Mouse (Mus musculus) MEL (cell line): Measurements from ENCODE around the gene Ndufs4. TPM values are rescaled to one million over a fixed set of nuclear protein-coding genes. Genes with fewer than 3 reads are reported as not detected.

ENCODE experiments used
- DNase-seq: peaks from one replicate; pipeline ENCODE4 v3.0.0; 2011; ENCODE audit warnings: low read depth, low spot score
- H3K27ac ChIP-seq: 2 replicates; pipeline ENCODE4 v1.5.1; 2012; ENCODE audit warnings: low read depth, mild to moderate bottlenecking, control low read depth, low read length, moderate library complexity; ENCODE audit not compliant: control insufficient read depth
- H3K27me3 ChIP-seq, 2 experiments: fragments of 150-350 bp in 1 of 2; sonication (generic) in 1 of 2; 2 replicates each; pipeline ENCODE4 v1.6.1; 2012; ENCODE audit warnings: low read length in 2 of 2, mild to moderate bottlenecking in 2 of 2, improper control_type of control experiment in 1 of 2, moderate library complexity in 1 of 2; ENCODE audit not compliant: insufficient read depth in 2 of 2, control insufficient read depth in 1 of 2
- H3K36me3 ChIP-seq, 2 experiments: 2 replicates each; pipeline ENCODE4 v1.6.1; 2012 to 2014; ENCODE audit warnings: low read length in 2 of 2, improper control_type of control experiment in 1 of 2, inconsistent platforms in 1 of 2, mild to moderate bottlenecking in 1 of 2; ENCODE audit not compliant: insufficient read depth in 2 of 2, control insufficient read depth in 1 of 2
- H3K4me1 ChIP-seq, 2 experiments: fragments of 150-350 bp in 1 of 2; sonication (generic) in 1 of 2; 2 replicates each; pipeline ENCODE4 v1.6.1; 2012; ENCODE audit warnings: low read length in 2 of 2, improper control_type of control experiment in 1 of 2, mild to moderate bottlenecking in 1 of 2; ENCODE audit not compliant: insufficient read depth in 2 of 2, control insufficient read depth in 1 of 2
- H3K4me3 ChIP-seq, 2 experiments: fragments of 150-350 bp in 1 of 2; sonication (generic) in 1 of 2; 2 replicates each; pipeline ENCODE4 v1.5.1; 2012; ENCODE audit warnings: low read depth in 2 of 2, low read length in 2 of 2, mild to moderate bottlenecking in 2 of 2, moderate library complexity in 2 of 2, control low read depth in 1 of 2, improper control_type of control experiment in 1 of 2; ENCODE audit not compliant: control insufficient read depth in 1 of 2, insufficient read depth in 1 of 2
- H3K79me2 ChIP-seq: 2 replicates; pipeline ENCODE4 v1.6.1; 2012; ENCODE audit warnings: mild to moderate bottlenecking, low read length, moderate library complexity; ENCODE audit not compliant: control insufficient read depth, poor library complexity, insufficient read depth
- H3K9ac ChIP-seq: 2 replicates; pipeline ENCODE4 v1.6.1; 2012; ENCODE audit warnings: low read depth, mild to moderate bottlenecking, control low read depth, low read length, moderate library complexity; ENCODE audit not compliant: control insufficient read depth, poor library complexity, severe bottlenecking
- H3K9me3 ChIP-seq: fragments of 150-350 bp; sonication (generic); replicated peaks from 2 replicates; pipeline ENCODE4 v1.6.1; 2012; ENCODE audit warnings: mild to moderate bottlenecking, low read length, improper control_type of control experiment, moderate library complexity; ENCODE audit not compliant: insufficient read depth
- CHD2 ChIP-seq: IDR thresholded peaks from 2 replicates; pipeline ENCODE4 v1.6.1; 2011; ENCODE audit warnings: low read length, improper control_type of control experiment
- E2F4 ChIP-seq: IDR thresholded peaks from 2 replicates; pipeline ENCODE4 v1.6.1; 2011; ENCODE audit warnings: low read depth, low read length, improper control_type of control experiment, borderline replicate concordance
- EP300 ChIP-seq, 2 experiments: IDR thresholded peaks; 2 replicates each; pipeline ENCODE4 v1.6.1; 2011; ENCODE audit warnings: improper control_type of control experiment in 2 of 2, low read length in 2 of 2, low read depth in 1 of 2, mild to moderate bottlenecking in 1 of 2
- KAT2A ChIP-seq: conservative IDR thresholded peaks from 2 replicates; pipeline ENCODE4 v1.6.1; 2012; ENCODE audit warnings: low read depth, low read length, improper control_type of control experiment, inconsistent platforms
- MAFK ChIP-seq: IDR thresholded peaks from 2 replicates; pipeline ENCODE4 v1.6.1; 2011; ENCODE audit warnings: low read depth, mild to moderate bottlenecking, low read length, improper control_type of control experiment, borderline replicate concordance
- NELFE ChIP-seq: IDR thresholded peaks from 2 replicates; pipeline ENCODE4 v1.6.1; 2011; ENCODE audit warnings: low read depth, low read length, improper control_type of control experiment
- NRF1 ChIP-seq: IDR thresholded peaks from 2 replicates; pipeline ENCODE4 v1.6.1; 2014; ENCODE audit warnings: low read depth, mild to moderate bottlenecking, inconsistent platforms, low read length, improper control_type of control experiment, moderate library complexity; ENCODE audit not compliant: poor library complexity, insufficient read depth, severe bottlenecking
- POLR2A ChIP-seq, 2 experiments: IDR thresholded peaks; 2 replicates each; pipeline ENCODE4 v1.6.1; 2011 to 2012; ENCODE audit warnings: low read length in 2 of 2, mild to moderate bottlenecking in 2 of 2, control low read depth in 1 of 2, improper control_type of control experiment in 1 of 2, low read depth in 1 of 2, moderate library complexity in 1 of 2; ENCODE audit not compliant: control insufficient read depth in 1 of 2, insufficient read depth in 1 of 2, poor library complexity in 1 of 2
- RAD21 ChIP-seq: IDR thresholded peaks from 2 replicates; pipeline ENCODE4 v1.6.1; 2011; ENCODE audit warnings: mild to moderate bottlenecking, low read depth, low read length, improper control_type of control experiment
- TAL1 ChIP-seq: IDR thresholded peaks from 2 replicates; pipeline ENCODE4 v1.6.1; 2012; ENCODE audit warnings: mild to moderate bottlenecking, inconsistent platforms, low read length, moderate library complexity, mixed read lengths
- TBP ChIP-seq: IDR thresholded peaks from 2 replicates; pipeline ENCODE4 v1.8.0; 2011; ENCODE audit warnings: low read depth, low read length, improper control_type of control experiment
- TCF12 ChIP-seq: IDR thresholded peaks from 2 replicates; pipeline ENCODE4 v1.6.1; 2014; ENCODE audit warnings: low read depth, mild to moderate bottlenecking, inconsistent platforms, low read length, improper control_type of control experiment, moderate library complexity
- USF2 ChIP-seq, 2 experiments: IDR thresholded peaks; 2 replicates each; pipeline ENCODE4 v1.6.1; 2011 to 2012; ENCODE audit warnings: improper control_type of control experiment in 2 of 2, low read length in 2 of 2, borderline replicate concordance in 1 of 2, inconsistent platforms in 1 of 2, low read depth in 1 of 2, mild to moderate bottlenecking in 1 of 2; ENCODE audit not compliant: insufficient read depth in 1 of 2
- ZKSCAN1 ChIP-seq: IDR thresholded peaks from 2 replicates; pipeline ENCODE4 v1.6.1; 2012; ENCODE audit warnings: low read depth, mild to moderate bottlenecking, inconsistent platforms, low read length, improper control_type of control experiment, moderate library complexity
- polyA plus RNA-seq, 2 experiments: library from polyadenylated mRNA; stranded (reverse) in 1 of 2; unstranded in 1 of 2; fragments of >175 nt in 1 of 2; fragments of >200 nt in 1 of 2; gene quantifications; 2 replicates each; pipeline versions ENCODE4 v1.2.1 to v1.2.4; 2012; ENCODE audit warnings: low replicate concordance in 2 of 2, low read depth in 1 of 2; ENCODE audit not compliant: insufficient read length in 2 of 2, insufficient read depth in 1 of 2, missing spikeins in 1 of 2
- total RNA-seq: library from RNA; depleted of rRNA; stranded (reverse); fragments of 300-350 nt; gene quantifications from 2 replicates; pipeline ENCODE4 v1.2.3, GENCODE M21; 2012

The Ndufs4 gene
- total and polyA plus RNA-seq, 3 experiments, result 76.8 to 176 TPM; not detected in 1

DNA sequence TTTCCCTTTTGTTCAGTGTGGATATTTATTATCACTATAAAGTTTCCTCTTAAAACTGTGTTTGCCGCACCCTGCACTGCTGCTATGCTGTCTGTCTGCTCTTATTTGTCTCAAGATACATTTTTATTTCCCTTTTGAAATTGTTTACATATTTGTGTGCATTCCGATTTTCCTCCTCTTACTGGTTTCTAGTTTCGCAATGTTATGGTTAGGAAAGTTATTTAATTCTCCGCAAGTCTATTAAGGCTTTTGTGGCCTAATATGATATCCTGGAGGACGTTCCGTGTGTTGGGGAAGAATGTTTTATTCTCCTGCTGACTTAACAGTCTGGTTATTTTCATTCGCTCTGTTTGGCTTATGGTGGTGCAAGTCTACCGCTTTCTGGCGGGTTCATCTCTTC, 120.3 kb downstream of the Ndufs4 start:
- Histone ChIP-seq H3K4me1 (no peaks in the 10 kb centered on the region), H3K9ac (no peak overlapping the region), H3K27ac (no peak overlapping the region), H3K9me3 (no peaks in the 10 kb centered on the region), H3K27me3 (no peaks in the 10 kb centered on the region), H3K4me3 (no peak overlapping the region), H3K36me3 (no peaks in the 10 kb centered on the region), H3K79me2 (no peaks in the 10 kb centered on the region)
- DNase-seq, result no peak
- TF ChIP-seq TBP (no peak), NRF1 (no peak), CHD2 (no peak), E2F4 (no peak), MAFK (no peak), ZKSCAN1 (no peak), TCF12 (no peak), KAT2A (no peak), RAD21 (no peak), TAL1 (no peak), NELFE (no peak), USF2 (IDR thresholded peaks at IDR 0.05; ENCODE audit: borderline replicate concordance in 1 of 2, insufficient read depth in 1 of 2, low read depth in 1 of 2, low read length in 2 of 2) (no peak), EP300 (IDR thresholded peaks at IDR 0.05; ENCODE audit: low read depth in 1 of 2, low read length in 2 of 2) (no peak), POLR2A (IDR thresholded peaks at IDR 0.05; ENCODE audit: control insufficient read depth in 1 of 2, insufficient read depth in 1 of 2, low read depth in 1 of 2, low read length in 2 of 2, poor library complexity in 1 of 2) (no peak)

DNA sequence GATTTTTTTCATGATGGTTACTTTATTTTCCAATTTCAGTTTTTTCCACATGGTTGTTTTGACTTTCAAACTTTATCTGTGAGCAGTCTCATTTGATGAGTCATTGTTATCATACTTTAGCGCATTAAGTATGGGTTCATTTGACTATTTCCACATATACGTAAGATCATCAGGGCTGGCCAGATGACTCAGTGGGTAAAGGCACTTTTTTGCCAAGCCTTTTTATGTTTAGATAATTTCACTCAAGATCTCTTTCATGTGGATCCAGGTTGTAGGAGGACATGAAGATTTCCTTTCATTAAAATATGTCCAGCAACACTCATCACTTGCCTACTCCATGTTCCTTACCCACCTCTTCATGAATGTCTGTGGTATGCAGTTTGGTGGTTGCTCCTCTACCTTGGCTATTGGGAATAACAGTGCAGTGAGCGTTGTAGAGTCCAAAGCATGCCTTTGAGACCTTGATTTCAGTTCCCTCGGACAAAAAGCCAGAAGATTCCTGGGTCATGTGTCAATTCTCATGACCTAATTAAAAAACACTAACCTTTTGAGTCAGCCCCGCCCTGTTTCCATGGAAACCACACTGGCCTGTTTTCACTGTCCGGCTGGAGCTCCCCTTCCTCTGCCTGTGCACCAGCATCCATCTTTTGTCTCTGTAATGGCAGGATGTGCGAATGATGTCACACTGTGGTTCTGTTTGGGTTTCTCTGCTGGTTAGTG, 127.4 kb downstream of the Ndufs4 start:
- DNase-seq, result peak; percentile 16
- 0 out of 4 replicates have a peak, but pooled peaks of 1 of the 2 experiments have one; percentile 35 for TF ChIP-seq EP300 (IDR thresholded peaks at IDR 0.05; ENCODE audit: low read depth in 1 of 2, low read length in 2 of 2)
- no peak for TF ChIP-seq KAT2A
- Histone ChIP-seq H3K9me3 (no peaks in the 10 kb centered on the region), H3K4me3 (no peak overlapping the region), H3K4me1 (no peaks in the 10 kb centered on the region), H3K27me3 (no peaks in the 10 kb centered on the region), H3K27ac (no peak overlapping the region), H3K36me3 (no peaks in the 10 kb centered on the region; a peak in 1 of 4 replicates), H3K9ac (no peak overlapping the region), H3K79me2 (no peaks in the 10 kb centered on the region)
